Mouse (Mus musculus) T-helper 1 cell (primary cell): ENCODE results near the gene Ccdc148.

Experiments
- in situ Hi-C: fragments of 300-600 bp; cut with MboI, MseI; formaldehyde crosslinking; loops from one replicate; pipeline ENCODE4 v1.15.1; 2025; ENCODE audit warnings: high pct_unique_total_duplicates

The Ccdc148 gene

GRCm38 (mm10) chr2:58786681-58787080 is 373.8 kb downstream of the Ccdc148 start:
- in situ Hi-C loops: no loop called here

GRCm38 (mm10) chr2:58786177-58786576 is 374.3 kb downstream of the Ccdc148 start:
- in situ Hi-C loops: no loop called here

DNA sequence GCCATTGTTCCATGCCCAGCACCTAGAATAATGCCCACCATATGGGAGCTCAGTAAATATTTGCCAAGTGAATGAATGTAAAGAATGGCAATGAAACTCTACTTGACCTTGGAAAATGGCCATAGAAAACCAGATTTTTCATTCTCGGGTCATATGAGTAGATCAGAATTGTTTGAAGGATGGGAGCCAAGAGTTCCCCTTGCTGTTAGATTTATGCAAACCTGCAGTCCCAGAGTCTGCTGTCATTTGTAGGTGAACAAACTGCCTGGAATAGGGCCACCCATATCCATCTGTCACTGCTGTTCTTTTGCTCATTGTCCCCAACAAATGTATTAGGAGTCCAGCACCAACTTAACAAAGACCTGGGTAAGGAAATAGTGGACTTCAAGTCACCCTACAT is 377.0 kb downstream of the Ccdc148 start:
- in situ Hi-C loops: no loop called here

DNA sequence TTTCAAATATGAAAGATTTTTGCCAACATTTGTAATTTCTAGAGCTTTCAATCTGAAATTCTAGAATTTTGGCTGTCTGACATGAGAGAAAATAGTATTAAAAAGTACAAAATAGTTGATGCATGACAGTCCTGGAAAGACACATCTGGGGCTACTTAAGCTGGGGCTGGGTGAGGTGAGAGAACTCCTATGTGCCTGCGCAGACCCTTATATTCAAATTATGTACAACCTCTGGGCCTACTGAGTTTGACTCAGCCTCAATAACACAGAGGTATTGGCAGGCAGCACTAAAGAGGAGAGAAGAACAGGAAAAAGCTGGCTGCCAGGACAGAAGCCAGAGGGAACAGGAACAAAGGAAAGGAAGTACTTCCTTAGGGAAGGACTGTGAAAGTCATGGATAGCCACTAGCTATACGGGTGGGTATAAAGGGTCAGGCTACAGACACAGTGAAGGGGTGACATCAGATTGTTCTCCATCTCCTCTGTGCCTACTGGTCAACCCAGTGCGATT is 381.4 kb downstream of the Ccdc148 start:
- in situ Hi-C loops: no loop called here

GRCm38 (mm10) chr2:58773833-58774232 is 386.6 kb downstream of the Ccdc148 start:
- in situ Hi-C loops: loop anchor here (5.0 kb wide), 1 partner anchor 67 kb away; no protein-coding TSS in a partner anchor
